In genomic region chrX:83740533-83740932, GRCm38 (mm10) we compare ENCODE assay signal across 12 mouse cellular contexts.
DNase-seq lines count a peak whose midpoint lies in the region; ATAC-seq and TF ChIP-seq lines count a peak whose summit lies in the region.
"Had no signal": no experiment of that assay in that cellular context is flagged by ENCODE, and none has a peak within 500 bp of the region (broad histone marks: within the 10 kb centered on the region; RNA-seq: fewer than 3 reads in every experiment).

No protein-coding gene starts in this region.

- no peak for ATAC-seq in intestine, postnatal 0 days
- ATAC-seq in intestine, embryonic 16.5 days, result no peak
- no peak for ATAC-seq in lung, embryonic 14.5 days (ENCODE audit: insufficient read depth)
- ATAC-seq: inflammation-experienced regulatory T-cells, adult 6 months had no signal

- TF ChIP-seq CTCF in intestine, postnatal 0 days (IDR thresholded peaks at IDR 0.05; ENCODE audit: low read depth), result peak; percentile 47
- peak; percentile 51 for TF ChIP-seq CTCF in lung, embryonic 14.5 days (IDR thresholded peaks at IDR 0.05; ENCODE audit: low read depth)

- no peak overlapping the region for H3K4me3 ChIP-seq in intestine, postnatal 0 days (ENCODE audit: low read depth, low read length)
- H3K4me3 ChIP-seq in intestine, embryonic 16.5 days (ENCODE audit: low read length), result no peak overlapping the region
- H3K4me3 ChIP-seq in lung, embryonic 14.5 days (ENCODE audit: low read depth, low read length), result no peak overlapping the region
- H3K4me3 ChIP-seq: erythroblast, embryonic 14.5 days; liver, embryonic 13.5 days had no signal

- H3K4me1 ChIP-seq in intestine, postnatal 0 days (replicated peaks; ENCODE audit: control insufficient read depth, insufficient read depth, low read length), result no peaks in the 10 kb centered on the region
- no peaks in the 10 kb centered on the region for H3K4me1 ChIP-seq in intestine, embryonic 16.5 days (ENCODE audit: control insufficient read depth, insufficient read depth, low read length)
- H3K4me1 ChIP-seq in lung, embryonic 14.5 days (ENCODE audit: insufficient read depth), result no peaks in the 10 kb centered on the region
- H3K4me1 ChIP-seq: liver, embryonic 13.5 days had no signal

- no peaks in the 10 kb centered on the region for H3K36me3 ChIP-seq in intestine, postnatal 0 days (ENCODE audit: control insufficient read depth, insufficient read depth)
- H3K36me3 ChIP-seq in intestine, embryonic 16.5 days (ENCODE audit: control insufficient read depth, insufficient read depth, low read length), result no peaks in the 10 kb centered on the region
- H3K36me3 ChIP-seq in lung, embryonic 14.5 days (ENCODE audit: insufficient read depth), result no peaks in the 10 kb centered on the region
- H3K36me3 ChIP-seq: liver, embryonic 13.5 days had no signal

- 0% methylated on average over 1 of the region's 1 CpGs for WGBS in intestine, postnatal 0 days
- 13% methylated on average over 1 of the region's 1 CpGs for WGBS in intestine, embryonic 16.5 days
- 6% methylated on average over 1 of the region's 1 CpGs for WGBS in lung, embryonic 14.5 days

- H3K9ac ChIP-seq in intestine, postnatal 0 days (ENCODE audit: low read depth, low read length), result no peak overlapping the region
- H3K9ac ChIP-seq in intestine, embryonic 16.5 days (ENCODE audit: low read depth, low read length), result no peak overlapping the region
- H3K9ac ChIP-seq in lung, embryonic 14.5 days, result no peak overlapping the region
- H3K9ac ChIP-seq: liver, embryonic 13.5 days had no signal

- no peaks in the 10 kb centered on the region for H3K27me3 ChIP-seq in intestine, postnatal 0 days (replicated peaks; ENCODE audit: control insufficient read depth, insufficient read depth, low read length)
- H3K27me3 ChIP-seq in intestine, embryonic 16.5 days (replicated peaks; ENCODE audit: control insufficient read depth, insufficient read depth, low read length), result no peaks in the 10 kb centered on the region
- no peaks in the 10 kb centered on the region for H3K27me3 ChIP-seq in lung, embryonic 14.5 days (ENCODE audit: insufficient read depth, low read length)
- H3K27me3 ChIP-seq: liver, embryonic 13.5 days had no signal

- H3K9me3 ChIP-seq in intestine, postnatal 0 days (ENCODE audit: control insufficient read depth), result no peaks in the 10 kb centered on the region
- H3K9me3 ChIP-seq in intestine, embryonic 16.5 days (ENCODE audit: control insufficient read depth, low read length), result no peaks in the 10 kb centered on the region
- no peaks in the 10 kb centered on the region for H3K9me3 ChIP-seq in lung, embryonic 14.5 days (ENCODE audit: low read depth, low read length)
- H3K9me3 ChIP-seq: liver, embryonic 13.5 days had no signal

- H3K27ac ChIP-seq in intestine, postnatal 0 days (ENCODE audit: low read depth, low read length), result no peak overlapping the region
- no peak overlapping the region for H3K27ac ChIP-seq in intestine, embryonic 16.5 days (ENCODE audit: low read length)
- H3K27ac ChIP-seq in lung, embryonic 14.5 days (ENCODE audit: low read depth), result no peak overlapping the region
- H3K27ac ChIP-seq: liver, embryonic 13.5 days had no signal

- H3K4me2 ChIP-seq in intestine, postnatal 0 days (replicated peaks; ENCODE audit: low read depth), result no peak overlapping the region
- no peak overlapping the region for H3K4me2 ChIP-seq in intestine, embryonic 16.5 days (ENCODE audit: low read depth, low read length)
- no peak overlapping the region for H3K4me2 ChIP-seq in lung, embryonic 14.5 days
- H3K4me2 ChIP-seq: liver, embryonic 13.5 days had no signal

- DNase-seq in lung, embryonic 14.5 days, result peak; percentile 64
- no peak for DNase-seq in lung, postnatal 4 days
- peak; percentile 3 for DNase-seq in adipocyte (ENCODE audit: low spot score)
- peak; percentile 4 for DNase-seq in mesoderm, embryonic 11.5 days (ENCODE audit: low read depth, low spot score)
- DNase-seq in gastrocnemius, postnatal 4 days (ENCODE audit: low spot score in 2 of 2), result no peak
- DNase-seq: heart, adult 11 months; liver, embryonic 13.5 days; thymus, postnatal 4 days had no signal

Comparison
In these comparisons a context has a peak if more than half of its experiments do, and no peak if none do; other contexts are left out.
1. DNase-seq: peak in lung, embryonic 14.5 days (single experiment), adipocyte (single experiment) and mesoderm, embryonic 11.5 days (single experiment); none in lung, postnatal 4 days (0 of 2) and gastrocnemius, postnatal 4 days (0 of 2).